In genomic region chr10:9071630-9072029, GRCm38 (mm10) we compare ENCODE assay signal across 8 mouse cellular contexts.
DNase-seq lines count a peak whose midpoint lies in the region; ATAC-seq and TF ChIP-seq lines count a peak whose summit lies in the region.

No protein-coding gene starts in this region.

- no peak overlapping the region for H3K4me2 ChIP-seq in heart, postnatal 0 days (ENCODE audit: low read depth, low read length)
- H3K4me2 ChIP-seq in heart, embryonic 11.5 days, result no peak overlapping the region

- no peaks in the 10 kb centered on the region for H3K36me3 ChIP-seq in heart, postnatal 0 days (replicated peaks; ENCODE audit: control insufficient read depth, insufficient read depth, low read length)
- no peaks in the 10 kb centered on the region for H3K36me3 ChIP-seq in heart, embryonic 11.5 days (ENCODE audit: control insufficient read depth, insufficient read depth, low read length)

- H3K27ac ChIP-seq in heart, postnatal 0 days (ENCODE audit: low read depth), result no peak overlapping the region
- H3K27ac ChIP-seq in heart, embryonic 11.5 days (ENCODE audit: low read depth, low read length), result no peak overlapping the region

- no peak for TF ChIP-seq EP300 in heart, postnatal 0 days (IDR thresholded peaks at IDR 0.05; ENCODE audit: low read depth)

- H3K9me3 ChIP-seq in heart, postnatal 0 days (replicated peaks; ENCODE audit: control insufficient read depth, low read length), result no peaks in the 10 kb centered on the region
- H3K9me3 ChIP-seq in heart, embryonic 11.5 days (replicated peaks; ENCODE audit: control insufficient read depth, low read length), result no peaks in the 10 kb centered on the region

- peak; percentile 57 for TF ChIP-seq CTCF in heart, postnatal 0 days (IDR thresholded peaks at IDR 0.05; ENCODE audit: low read depth)

- no peak for ATAC-seq in heart, postnatal 0 days (ENCODE audit: insufficient read depth, low read depth)
- ATAC-seq in heart, embryonic 11.5 days (replicated peaks; ENCODE audit: insufficient number of reproducible peaks, low FRiP score, low TSS enrichment), result no peak

- H3K4me3 ChIP-seq in heart, postnatal 0 days (ENCODE audit: low read depth, low read length), result no peak overlapping the region
- no peak overlapping the region for H3K4me3 ChIP-seq in heart, embryonic 11.5 days (ENCODE audit: low read depth, low read length)

- H3K4me1 ChIP-seq in heart, postnatal 0 days (ENCODE audit: control insufficient read depth, insufficient read depth), result no peaks in the 10 kb centered on the region
- no peaks in the 10 kb centered on the region for H3K4me1 ChIP-seq in heart, embryonic 11.5 days (ENCODE audit: control insufficient read depth, insufficient read depth, low read length)

- DNase-seq in heart, postnatal 0 days (ENCODE audit: low spot score), result no peak
- peak; percentile 39 for DNase-seq in right cerebral cortex, postnatal 4 days
- no peak for DNase-seq in right cerebral cortex, adult 18-20 months
- peak; percentile 26 to 27 for DNase-seq in cerebellum, postnatal 36 days
- peak; percentile 48 for DNase-seq in left cerebral cortex, postnatal 4 days
- peak; percentile 21 to 49 for DNase-seq in urinary bladder, postnatal 36 days (ENCODE audit: low spot score in 2 of 2)
- DNase-seq in spleen, postnatal 36 days (ENCODE audit: low spot score in 2 of 2), result no peak

- H3K9ac ChIP-seq in heart, postnatal 0 days (replicated peaks; ENCODE audit: low read depth, low read length), result no peak overlapping the region
- H3K9ac ChIP-seq in heart, embryonic 11.5 days (ENCODE audit: low read depth, low read length), result no peak overlapping the region

- 20% methylated on average over 5 of the region's 5 CpGs for WGBS in heart, postnatal 0 days
- 13% methylated on average over 5 of the region's 5 CpGs for WGBS in heart, embryonic 11.5 days (ENCODE audit: insufficient replicate concordance)

- intact Hi-C loops in left cerebral cortex, postnatal 4 days (cut with DNase I), result no loop called here

- no peaks in the 10 kb centered on the region for H3K27me3 ChIP-seq in heart, postnatal 0 days (ENCODE audit: control insufficient read depth, insufficient read depth, low read length)
- H3K27me3 ChIP-seq in heart, embryonic 11.5 days (ENCODE audit: control insufficient read depth, insufficient read depth, low read length), result no peaks in the 10 kb centered on the region

Comparison
In these comparisons a context has a peak if more than half of its experiments do, and no peak if none do; other contexts are left out.
1. DNase-seq: peak in right cerebral cortex, postnatal 4 days (single experiment), cerebellum, postnatal 36 days (2 of 2), left cerebral cortex, postnatal 4 days (single experiment) and urinary bladder, postnatal 36 days (2 of 2); none in heart, postnatal 0 days (single experiment), right cerebral cortex, adult 18-20 months (single experiment) and spleen, postnatal 36 days (0 of 2).